Mouse (Mus musculus) forebrain, embryonic 16.5 days (tissue): Measurements from ENCODE around the gene Hand2. TPM values are rescaled to one million over a fixed set of nuclear protein-coding genes. Genes with fewer than 3 reads are reported as not detected.
A peak's percentile ranks its signal among the peaks of the same experiment; 100 is the strongest.

Experiments
- ATAC-seq: fragments of 200-750 bp; cut with Nextera tagmentation; 2 replicates; pipeline ENCODE4 v1.8.0; 2017; ENCODE audit warnings: mild to moderate bottlenecking, moderate library complexity
- H3K27ac ChIP-seq: fragments of 300-500 bp; sonication (generic); 2 replicates; pipeline ENCODE4 v1.5.1; 2014; ENCODE audit warnings: low read length, control low read depth
- H3K27me3 ChIP-seq: fragments of 300-500 bp; sonication (generic); replicated peaks from 2 replicates; pipeline ENCODE4 v1.6.1; 2014; ENCODE audit warnings: low read length; ENCODE audit not compliant: control insufficient read depth, insufficient read depth
- H3K36me3 ChIP-seq: fragments of 300-500 bp; sonication (generic); 2 replicates; pipeline ENCODE4 v1.6.1; 2014; ENCODE audit not compliant: control insufficient read depth, insufficient read depth
- H3K4me1 ChIP-seq: fragments of 300-500 bp; sonication (generic); replicated peaks from 2 replicates; pipeline ENCODE4 v1.6.1; 2014; ENCODE audit warnings: low read length; ENCODE audit not compliant: control insufficient read depth, insufficient read depth
- H3K4me2 ChIP-seq: fragments of 300-500 bp; sonication (generic); 2 replicates; pipeline ENCODE4 v1.6.1; 2014; ENCODE audit warnings: mild to moderate bottlenecking, low read length, control low read depth
- H3K4me3 ChIP-seq: fragments of 300-500 bp; sonication (generic); replicated peaks from 2 replicates; pipeline ENCODE4 v1.5.1; 2014; ENCODE audit warnings: mild to moderate bottlenecking, low read length, control low read depth
- H3K9ac ChIP-seq: fragments of 300-500 bp; sonication (generic); replicated peaks from 2 replicates; pipeline ENCODE4 v1.6.1; 2014; ENCODE audit warnings: low read depth, low read length, control low read depth
- H3K9me3 ChIP-seq: fragments of 300-500 bp; sonication (generic); 2 replicates; pipeline ENCODE4 v1.6.1; 2016; ENCODE audit warnings: low read length; ENCODE audit not compliant: control insufficient read depth
- WGBS: fragments of 180-500 bp; shearing (Covaris S2); extraction: QIAGEN DNeasy Blood & Tissue Kit; methylation state at CpG from one replicate; pipeline ENCODE4 v1.1.7; 2014; 5-methylcytosine and 5-hydroxymethylcytosine counted together
- polyA plus RNA-seq: library from polyadenylated mRNA; unstranded; fragments of >200 nt; fragmentation: Nextera tagmentation; extraction: Ambion mirVana; gene quantifications from 2 replicates; pipeline ENCODE4 v1.2.1, GENCODE M21; 2015

Gene Hand2
- polyA plus RNA-seq, 1 experiment from 2014 or later = not detected

DNA sequence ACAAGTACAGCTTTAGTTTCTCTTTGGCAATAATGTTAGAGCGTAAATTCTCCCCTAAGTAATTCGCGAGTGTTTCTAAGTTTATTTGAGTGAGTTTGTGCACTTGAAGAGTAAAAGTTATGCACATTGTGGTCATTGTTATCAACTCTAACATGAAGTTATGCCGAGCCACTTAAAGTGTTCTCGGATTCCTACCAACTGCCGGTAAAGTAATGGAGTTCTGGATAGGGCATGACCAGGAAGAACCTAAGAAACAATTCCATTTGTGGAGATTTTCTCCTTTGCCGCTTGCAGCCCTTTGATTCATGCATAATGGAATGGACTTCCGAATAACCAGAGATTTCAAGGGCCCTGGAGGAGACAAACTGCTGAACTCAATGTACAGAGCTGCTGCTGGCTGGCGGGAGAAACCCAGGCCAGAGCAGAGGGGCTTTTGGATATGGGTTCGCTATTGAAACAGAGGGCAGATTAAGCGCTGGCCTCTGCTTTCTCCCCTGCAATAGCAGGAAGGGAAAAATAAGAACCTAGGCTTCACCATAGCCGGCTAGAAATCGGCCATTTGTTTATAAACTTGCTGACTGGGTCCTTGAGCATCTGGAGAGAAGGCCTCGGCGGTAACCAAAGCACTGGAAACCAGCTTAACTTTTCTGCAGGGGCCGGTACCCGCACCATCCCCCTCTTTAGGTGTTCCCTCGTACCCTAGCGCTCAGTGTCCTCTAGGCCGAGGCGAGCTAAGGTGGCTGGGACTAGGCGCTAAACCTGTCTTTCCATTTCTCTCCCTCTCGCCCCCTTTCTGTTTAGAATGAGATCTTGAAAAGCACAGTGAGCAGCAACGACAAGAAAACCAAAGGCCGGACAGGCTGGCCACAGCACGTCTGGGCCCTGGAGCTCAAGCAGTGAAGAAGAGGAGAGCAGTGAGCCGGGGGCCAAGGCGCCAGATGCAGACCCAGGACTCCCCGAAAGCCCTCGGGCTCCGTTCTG, 2.5 kb downstream of the Hand2 start:
- no peaks in the 10 kb centered on the region for H3K36me3 ChIP-seq
- H3K27me3 ChIP-seq = peaks cover 71% of the 10 kb centered on the region
- 1% methylated on average over 31 of the region's 31 CpGs for WGBS
- H3K9me3 ChIP-seq = no peaks in the 10 kb centered on the region
- H3K4me3 ChIP-seq = no peak overlapping the region
- H3K27ac ChIP-seq = no peak overlapping the region
- H3K9ac ChIP-seq = no peak overlapping the region
- peaks cover 15% of the 10 kb centered on the region for H3K4me1 ChIP-seq
- ATAC-seq = no peak
- no peak overlapping the region for H3K4me2 ChIP-seq

DNA sequence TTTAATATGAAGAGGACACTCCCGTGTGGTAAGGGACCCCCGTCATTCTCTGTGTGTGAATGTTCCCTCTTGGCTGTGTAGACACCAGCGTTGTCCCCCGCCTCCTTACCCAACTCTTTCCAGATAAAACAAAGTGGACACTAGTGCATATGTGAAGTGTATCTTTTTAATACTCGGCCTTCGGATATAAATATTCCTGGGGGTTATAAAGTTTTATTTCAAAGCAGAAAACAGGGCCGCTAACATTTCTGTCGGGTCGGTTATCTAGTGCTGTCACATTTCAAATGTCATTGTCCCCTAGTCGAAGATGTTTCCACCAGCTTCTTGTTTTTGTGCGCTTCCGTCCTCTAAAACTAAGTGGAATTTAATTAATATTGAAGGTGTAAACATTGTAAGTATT, 3.3 kb downstream of the Hand2 start:
- Histone ChIP-seq H3K9me3 (no peaks in the 10 kb centered on the region), H3K4me1 (peaks cover 22% of the 10 kb centered on the region), H3K4me2 (no peak overlapping the region), H3K27ac (no peak overlapping the region), H3K36me3 (no peaks in the 10 kb centered on the region), H3K4me3 (no peak overlapping the region), H3K27me3 (peaks cover 71% of the 10 kb centered on the region), H3K9ac (no peak overlapping the region)
- no peak for ATAC-seq
- 2% methylated on average over 12 of the region's 12 CpGs for WGBS

DNA sequence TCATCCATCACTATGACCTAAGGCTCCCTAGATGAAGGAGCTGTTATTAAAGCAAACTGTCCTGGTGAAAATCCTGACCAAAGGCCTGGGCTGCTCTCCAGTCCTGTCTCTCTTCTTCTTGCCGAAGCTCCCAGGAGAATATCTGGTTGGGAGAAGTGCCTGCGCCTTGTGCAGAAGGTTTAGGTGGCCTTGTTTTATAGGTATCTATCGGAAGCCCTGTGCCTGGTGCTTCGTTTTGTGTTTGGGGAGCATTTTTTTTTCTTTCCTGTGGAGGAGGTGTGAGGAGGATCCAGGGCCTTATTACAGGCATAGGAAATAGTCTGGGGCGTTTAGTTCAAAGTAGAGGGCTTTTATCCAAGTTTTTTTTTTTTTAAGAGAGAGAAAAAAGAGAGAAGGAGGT, 3.9 kb downstream of the Hand2 start:
- Histone ChIP-seq H3K27me3 (peaks cover 71% of the 10 kb centered on the region), H3K4me3 (no peak overlapping the region), H3K27ac (no peak overlapping the region), H3K9me3 (no peaks in the 10 kb centered on the region), H3K4me1 (peaks cover 22% of the 10 kb centered on the region), H3K36me3 (no peaks in the 10 kb centered on the region), H3K9ac (no peak overlapping the region), H3K4me2 (no peak overlapping the region)
- 0% methylated on average over 5 of the region's 5 CpGs for WGBS
- ATAC-seq = no peak

DNA sequence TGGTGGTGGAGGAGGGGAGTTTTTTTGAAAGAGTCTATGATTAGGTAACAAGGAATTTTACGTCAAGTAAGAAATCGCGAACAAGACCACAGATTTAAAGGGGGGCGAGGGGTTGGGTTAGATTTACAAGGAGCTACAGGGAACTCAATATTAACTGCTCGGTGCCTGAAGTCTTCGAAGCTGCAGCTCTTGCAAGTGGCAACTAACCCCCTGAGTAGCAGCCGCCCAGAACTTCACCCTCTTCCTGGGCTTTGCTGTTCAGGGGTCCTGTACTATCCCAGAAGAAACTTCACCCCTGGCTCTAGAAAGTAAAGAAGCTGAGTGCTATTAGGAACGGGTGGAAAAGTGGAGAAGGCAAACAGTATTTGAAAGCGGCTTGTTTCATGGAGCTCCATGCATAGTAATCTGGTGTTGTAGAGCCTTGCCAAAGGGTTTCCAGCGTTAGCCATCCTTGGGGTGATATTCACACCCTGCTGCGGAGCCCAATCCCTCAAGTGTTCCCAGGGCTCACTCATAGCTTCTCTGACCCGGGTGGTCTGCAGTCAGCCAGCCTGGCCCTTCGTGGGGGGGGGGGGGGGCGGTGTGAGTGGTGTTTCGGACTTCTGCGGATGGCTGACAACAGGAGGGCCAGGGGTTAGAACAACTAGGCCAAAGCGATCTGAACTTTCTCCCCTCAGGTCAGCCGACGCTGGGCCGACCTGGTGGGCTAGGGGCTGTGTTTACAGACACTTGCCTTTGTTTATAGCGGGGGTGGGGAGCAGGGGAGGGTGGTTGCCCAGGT, 4.5 kb downstream of the Hand2 start:
- ATAC-seq = no peak
- Histone ChIP-seq H3K4me3 (no peak overlapping the region), H3K36me3 (no peaks in the 10 kb centered on the region), H3K9ac (no peak overlapping the region), H3K4me1 (peaks cover 22% of the 10 kb centered on the region), H3K27me3 (peaks cover 75% of the 10 kb centered on the region), H3K4me2 (no peak overlapping the region), H3K9me3 (no peaks in the 10 kb centered on the region), H3K27ac (no peak overlapping the region)
- 2% methylated on average over 21 of the region's 21 CpGs for WGBS

DNA sequence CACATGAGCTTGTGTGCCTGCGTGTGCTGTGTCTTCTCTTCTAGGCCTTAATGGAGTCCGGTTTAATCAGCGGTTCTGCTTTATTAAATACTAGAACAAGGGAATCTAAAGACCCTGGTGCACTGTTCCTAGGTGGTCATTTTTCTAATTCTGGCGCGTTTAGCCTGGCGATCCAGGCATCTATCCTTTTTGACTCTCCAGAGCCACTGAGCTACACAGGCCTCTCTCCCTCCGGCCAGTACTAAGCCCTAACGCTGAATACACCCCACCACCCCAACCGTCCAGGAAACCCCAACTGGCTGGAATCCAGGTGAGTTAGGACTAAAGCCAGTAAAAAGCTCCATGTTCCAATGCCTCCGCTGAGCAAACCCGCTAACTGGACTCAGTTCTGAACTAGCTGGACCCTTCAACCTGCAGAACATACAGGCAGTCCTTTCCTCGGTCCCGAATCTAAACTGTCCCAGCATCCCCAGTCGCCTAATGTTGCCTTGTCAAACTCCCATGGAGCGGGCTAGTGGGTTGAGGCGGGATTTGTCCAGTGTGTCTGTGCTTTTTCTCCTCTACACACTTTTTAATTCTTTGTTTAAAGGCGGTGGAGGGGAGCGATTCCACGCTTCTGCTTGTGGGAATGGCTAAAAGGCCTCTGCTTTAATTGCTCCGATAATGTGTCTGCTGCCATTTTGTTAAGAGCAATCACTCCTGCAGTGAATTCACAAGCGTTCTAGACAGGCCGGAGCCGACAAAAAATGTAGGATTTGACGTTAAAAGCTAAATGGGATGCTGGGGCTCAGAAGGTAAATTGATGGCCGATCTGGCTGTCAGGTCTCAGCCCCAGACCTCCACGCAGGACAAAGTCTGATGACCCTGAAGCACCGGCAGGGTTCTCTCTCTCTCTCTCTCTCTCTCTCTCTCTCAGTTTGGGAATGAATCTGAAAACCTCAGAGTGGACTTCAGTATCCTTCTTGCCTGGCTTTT, 5.6 kb downstream of the Hand2 start:
- Histone ChIP-seq H3K9me3 (no peaks in the 10 kb centered on the region), H3K9ac (no peak overlapping the region), H3K27ac (no peak overlapping the region), H3K4me2 (no peak overlapping the region), H3K4me1 (peaks cover 14% of the 10 kb centered on the region), H3K4me3 (no peak overlapping the region), H3K36me3 (no peaks in the 10 kb centered on the region), H3K27me3 (peaks cover 77% of the 10 kb centered on the region)
- 5% methylated on average over 27 of the region's 27 CpGs for WGBS
- ATAC-seq = no peak

DNA sequence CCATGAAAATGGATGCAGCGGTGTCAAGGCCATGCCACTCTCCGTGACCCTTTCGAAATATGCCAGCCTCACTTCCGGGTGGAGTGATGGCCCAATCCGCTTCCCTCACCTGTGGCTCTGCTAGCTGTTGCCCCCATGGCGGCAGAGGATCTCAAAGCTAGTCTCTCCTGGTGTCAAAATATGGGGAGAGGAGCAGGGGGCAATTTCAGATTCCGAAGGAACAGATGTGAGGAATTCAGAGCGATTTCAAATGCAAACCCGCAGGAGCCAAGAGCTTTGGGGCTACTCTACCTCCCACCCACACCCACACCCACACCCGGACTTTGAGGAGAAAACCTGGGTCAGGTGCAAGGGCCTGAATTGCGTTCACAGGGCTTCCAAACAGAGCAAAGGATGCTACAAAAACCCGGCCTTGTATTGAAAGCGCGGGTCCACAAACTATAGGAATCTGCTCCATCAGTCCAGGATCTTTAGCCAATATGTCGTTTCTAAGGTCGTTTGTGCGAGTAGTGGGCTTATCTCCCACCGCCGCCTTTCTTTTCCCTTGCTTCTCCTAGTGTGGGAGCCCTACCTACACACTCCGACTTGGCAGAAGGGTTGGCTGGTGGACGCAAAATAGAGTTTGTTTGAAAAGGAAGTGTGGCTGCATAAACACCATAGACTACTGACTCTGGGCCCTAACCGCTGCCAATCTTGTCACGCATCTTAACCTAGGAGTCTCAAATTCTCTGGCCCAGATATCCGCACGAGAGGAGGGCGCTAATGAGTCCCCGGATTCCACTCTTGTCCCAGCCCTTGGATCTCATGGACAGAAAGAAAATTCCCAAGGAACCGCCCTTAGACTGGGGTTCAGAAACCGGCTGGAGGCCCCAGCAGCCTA, 6.7 kb downstream of the Hand2 start:
- ATAC-seq = no peak
- H3K9me3 ChIP-seq = no peaks in the 10 kb centered on the region
- no peaks in the 10 kb centered on the region for H3K36me3 ChIP-seq
- peaks cover 79% of the 10 kb centered on the region for H3K27me3 ChIP-seq
- H3K9ac ChIP-seq = no peak overlapping the region
- no peak overlapping the region for H3K4me3 ChIP-seq
- no peak overlapping the region for H3K4me2 ChIP-seq
- 1% methylated on average over 29 of the region's 29 CpGs for WGBS
- H3K4me1 ChIP-seq = peaks cover 7% of the 10 kb centered on the region
- no peak overlapping the region for H3K27ac ChIP-seq

DNA sequence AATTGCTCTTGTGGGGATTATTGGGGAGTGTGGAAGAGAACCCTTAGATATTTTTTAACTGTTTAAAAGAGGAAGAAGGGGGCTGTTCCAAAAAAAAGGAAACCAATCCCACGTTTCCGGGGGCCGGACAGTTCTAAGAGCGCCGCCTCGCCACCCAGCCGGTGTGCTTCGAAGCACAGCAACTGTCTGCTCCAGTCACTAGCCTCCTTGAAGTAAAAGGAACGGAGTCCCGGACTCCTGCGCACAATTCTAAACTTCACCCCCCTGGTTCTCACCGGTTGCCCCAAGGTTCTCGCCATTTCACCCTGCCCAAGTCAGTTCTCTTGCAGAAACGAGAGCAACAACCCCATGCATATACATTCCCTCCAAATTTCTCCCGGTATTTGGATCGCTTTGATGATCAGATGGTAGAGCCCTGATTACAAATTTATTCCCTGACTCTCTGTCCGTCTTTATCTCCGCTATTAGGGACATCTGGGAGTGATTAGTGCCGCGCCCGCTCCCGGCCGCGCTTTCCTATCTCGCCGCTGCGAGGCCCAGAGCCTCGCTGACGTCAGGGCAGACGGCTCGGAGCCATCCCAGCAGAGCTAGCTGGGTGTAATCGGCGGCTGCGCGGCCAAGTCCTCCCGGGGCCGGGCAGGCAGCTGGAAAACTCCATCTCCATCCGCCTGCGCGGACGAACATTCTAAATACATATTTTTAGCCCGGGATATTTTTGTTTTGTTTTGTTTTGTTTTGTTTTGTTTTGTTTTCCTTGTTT, 7.6 kb downstream of the Hand2 start:
- ATAC-seq = peak; percentile 72
- H3K27ac ChIP-seq = no peak overlapping the region
- WGBS = under 1% methylated on average over 42 of the region's 42 CpGs
- peaks cover 79% of the 10 kb centered on the region for H3K27me3 ChIP-seq
- H3K4me1 ChIP-seq = peaks cover 7% of the 10 kb centered on the region
- peak overlapping the region; percentile 32; the same call in 1 of the 2 replicates for H3K4me2 ChIP-seq
- no peaks in the 10 kb centered on the region for H3K36me3 ChIP-seq
- H3K4me3 ChIP-seq = no peak overlapping the region
- no peaks in the 10 kb centered on the region for H3K9me3 ChIP-seq
- H3K9ac ChIP-seq = no peak overlapping the region

DNA sequence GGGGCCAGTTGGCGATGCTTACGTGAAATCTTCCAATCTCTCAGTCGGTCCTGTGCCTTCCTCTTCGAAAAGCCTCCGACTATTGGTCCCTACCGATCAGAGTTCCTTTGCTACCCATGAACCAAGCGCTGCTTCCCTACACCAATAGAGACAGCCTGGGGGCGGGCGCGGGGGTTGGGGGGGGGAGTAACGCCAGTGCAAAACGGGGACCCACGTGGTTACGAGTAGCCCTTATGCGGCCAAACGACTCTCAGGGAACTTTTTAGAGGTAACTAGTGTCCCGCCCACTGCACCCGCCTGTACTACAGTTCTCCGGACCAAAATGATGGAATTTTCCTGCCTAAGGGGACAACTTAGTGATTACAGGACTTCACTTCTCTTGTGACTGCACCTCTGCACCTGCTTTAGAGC, 8.2 kb downstream of the Hand2 start:
- ATAC-seq = no peak
- Histone ChIP-seq H3K27ac (no peak overlapping the region), H3K4me3 (no peak overlapping the region), H3K4me1 (peaks cover 10% of the 10 kb centered on the region), H3K9me3 (no peaks in the 10 kb centered on the region), H3K9ac (no peak overlapping the region), H3K4me2 (no peak overlapping the region), H3K36me3 (no peaks in the 10 kb centered on the region), H3K27me3 (peaks cover 78% of the 10 kb centered on the region)
- WGBS = 2% methylated on average over 19 of the region's 19 CpGs
